Mouse (Mus musculus) C3H10T1/2 (cell line): Measurements from ENCODE around the gene Capg. TPM values are rescaled to one million over a fixed set of nuclear protein-coding genes. Genes with fewer than 3 reads are reported as not detected.

Source experiments
- polyA plus RNA-seq, 2 experiments: library from polyadenylated mRNA; unstranded; fragments of >200 nt; fragmentation: generic; extraction: Trizol; gene quantifications; one replicate each; pipeline ENCODE4 v1.2.1; 2012; ENCODE audit warnings: missing spikeins in 2 of 2

Capg gene
- 100 to 1,000 TPM; 347 to 619 TPM for polyA plus RNA-seq

GRCm38 (mm10) chr6:72544283-72544987 is at the start of gene Capg:
Capg (plus strand) TSS chr6:72544391.

GRCm38 (mm10) chr6:72521607-72522006 is 22.6 kb upstream of the Capg start, which contains the start of gene Sh2d6:
Sh2d6 (minus strand) TSS chr6:72521707.

GRCm38 (mm10) chr6:72597956-72598753 is 54.0 kb downstream of the Capg start, which contains the start of the genes Elmod3 and Retsat:
Elmod3 (minus strand) TSS chr6:72598413.
Retsat (plus strand) TSS chr6:72598475.

Other genes with a start within 250 kb of the Capg start
- gene Sftpb, start 239.8 kb upstream of the Capg start, polyA plus RNA-seq, result not detected
- gene Usp39, start 199.2 kb upstream of the Capg start, polyA plus RNA-seq, result 10 to 100 TPM; 22.0 to 29.1 TPM
- 1 to 10 TPM; 1.7 to 6.5 TPM for gene 0610030E20Rik, start 197.1 kb upstream of the Capg start, polyA plus RNA-seq
- 10 to 100 TPM in 1 of 2 experiments, 1 to 10 TPM in 1; 4.5 to 19.8 TPM for gene Tmem150a, start 188.9 kb upstream of the Capg start, polyA plus RNA-seq
- gene Rnf181, start 177.4 kb upstream of the Capg start, polyA plus RNA-seq, result 10 to 100 TPM; 72.0 to 90.7 TPM
- gene Vamp5, start 163.9 kb upstream of the Capg start, polyA plus RNA-seq, result 10 to 100 TPM; 20.6 to 23.3 TPM
- 100 to 1,000 TPM; 236 to 284 TPM for gene Vamp8, start 153.7 kb upstream of the Capg start, polyA plus RNA-seq
- 10 to 100 TPM in 1 of 2 experiments, 1 to 10 TPM in 1; 3.6 to 20.0 TPM for gene Ggcx, start 130.1 kb upstream of the Capg start, polyA plus RNA-seq
- 10 to 100 TPM; 32.6 to 90.8 TPM for gene Mat2a, start 104.8 kb upstream of the Capg start, polyA plus RNA-seq
- gene Sh2d6, start 22.7 kb upstream of the Capg start, polyA plus RNA-seq, result under 1 TPM; 0.06 to 0.78 TPM
- gene Elmod3, start 54.0 kb downstream of the Capg start, polyA plus RNA-seq, result 10 to 100 TPM in 1 of 2 experiments, 1 to 10 TPM in 1; 4.2 to 12.6 TPM
- 10 to 100 TPM; 19.5 to 38.2 TPM for gene Retsat, start 54.1 kb downstream of the Capg start, polyA plus RNA-seq
- gene Tgoln1, start 72.6 kb downstream of the Capg start, polyA plus RNA-seq, result 1 to 10 TPM; 1.6 to 9.8 TPM
- gene Tcf7l1, start 244.9 kb downstream of the Capg start, polyA plus RNA-seq, result 10 to 100 TPM; 12.7 to 80.4 TPM